Mouse (Mus musculus) cerebellum, postnatal 4 days (tissue): Measurements from ENCODE around the gene Defb33.

Source experiments
- DNase-seq, 2 experiments: peaks; one replicate each; pipeline ENCODE4 v3.0.0; 2022; ENCODE audit warnings: low spot score in 2 of 2, mixed read lengths in 1 of 2

The Defb33 gene

DNA sequence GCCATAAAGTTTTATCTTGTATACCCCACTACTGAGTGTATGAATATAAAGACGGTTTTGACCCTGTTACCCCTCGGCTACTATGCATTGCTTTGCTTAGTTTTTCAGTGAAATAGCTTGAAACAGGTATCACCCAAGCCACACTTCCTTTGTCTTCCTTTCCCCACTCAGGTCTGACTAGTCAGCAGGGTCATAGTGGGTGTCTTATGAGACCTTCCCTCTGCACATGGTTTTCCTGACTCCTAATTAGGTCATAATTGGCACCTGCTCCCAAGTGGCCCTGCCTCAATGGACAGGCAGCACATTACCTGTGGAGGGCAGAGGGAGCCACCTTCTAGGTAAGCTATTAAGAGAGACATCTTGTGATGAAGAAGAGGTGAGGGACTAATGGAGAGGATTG is at the start of gene Defb33:
Defb33 (plus strand) TSS at position 301 of the 400 bp plus-strand sequence.
- no peak for DNase-seq

DNA sequence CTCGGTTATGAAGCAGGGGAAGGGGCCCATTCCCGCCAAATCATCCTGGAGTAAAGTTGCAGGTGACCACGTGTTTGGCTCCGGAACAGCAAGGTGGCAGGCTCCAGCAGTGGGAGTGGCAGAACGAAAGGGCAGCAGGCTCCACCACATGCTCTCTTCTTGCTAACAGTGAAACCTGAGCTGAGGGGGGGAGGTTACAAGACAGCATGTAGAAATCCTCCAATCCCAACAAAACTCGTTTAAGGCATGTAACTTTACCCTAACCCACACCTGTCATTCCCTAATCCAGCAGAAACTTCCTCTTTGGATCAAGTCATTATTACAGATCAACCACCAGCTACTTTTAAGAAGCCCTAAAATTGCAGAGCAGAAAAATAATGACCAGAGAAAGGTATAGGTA is 17.9 kb upstream of the Defb33 start:
- no peak for DNase-seq

- DNase-seq, result no peak
Measured at GRCm38 (mm10) chr8:20902527-20902926, 10.1 kb downstream of the Defb33 start, which contains the start of gene Gm15056. Gm15056 (minus strand) TSS chr8:20902627.

- DNase-seq, result no peak
Measured at GRCm38 (mm10) chr8:20907119-20907518, 14.7 kb downstream of the Defb33 start.

DNA sequence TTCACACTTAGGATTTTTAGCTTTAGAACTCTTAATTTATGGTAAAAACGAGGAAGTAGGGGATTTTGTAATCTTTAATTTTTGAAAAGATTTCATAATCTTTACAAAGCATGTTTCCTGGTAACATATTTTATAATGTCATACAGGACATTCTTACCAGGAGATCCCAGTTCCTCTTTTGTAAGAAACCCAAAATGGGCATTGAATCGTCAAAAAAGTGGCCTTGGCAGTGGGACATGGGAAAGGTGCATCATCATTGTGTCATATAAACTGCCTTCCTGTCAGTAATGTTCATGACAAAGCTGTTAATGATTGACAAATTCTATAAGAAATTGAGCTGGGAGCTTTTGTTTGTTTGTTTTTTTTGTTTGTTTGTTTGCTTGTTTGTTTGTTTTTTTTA is 15.8 kb downstream of the Defb33 start:
- no peak for DNase-seq

- no peak for DNase-seq
Measured at GRCm38 (mm10) chr8:20912288-20912687, 19.8 kb downstream of the Defb33 start.

DNA sequence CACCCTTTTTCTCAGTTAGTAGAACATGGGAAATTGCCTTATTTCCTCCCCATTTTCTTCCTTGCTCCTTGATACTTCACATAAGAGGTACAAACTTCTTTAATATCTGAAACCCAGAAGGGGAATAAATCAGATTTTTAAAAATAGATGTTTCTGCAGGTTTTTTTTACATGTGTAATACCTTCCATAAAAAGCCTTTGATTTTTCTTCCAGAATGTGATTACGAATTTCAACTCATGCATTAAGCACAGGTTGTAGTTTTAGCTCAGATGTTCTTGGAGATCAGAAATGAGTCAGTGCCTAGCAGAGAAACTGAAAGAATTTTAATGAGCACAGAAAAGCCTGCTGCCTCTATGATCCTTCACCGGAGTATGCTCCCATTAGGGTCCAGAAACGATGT is 29.5 kb downstream of the Defb33 start, which contains the start of gene Gm6040:
Gm6040 (minus strand) TSS at position 101 of the 400 bp plus-strand sequence.
- no peak for DNase-seq

GRCm38 (mm10) chr8:20944610-20945009 is 52.1 kb downstream of the Defb33 start, which contains the start of gene AY761185:
AY761185 (minus strand) TSS chr8:20944710.
- DNase-seq, result no peak
